Mouse (Mus musculus) embryo, embryonic 10.5 days (tissue): ENCODE results near the gene Pcyt1a.
A peak's percentile ranks its signal among the peaks of the same experiment; 100 is the strongest.

ENCODE experiments used
- DNase-seq: peaks from one replicate; pipeline ENCODE4 v3.0.0-alpha.2; 2015; ENCODE audit warnings: low spot score

The Pcyt1a gene

GRCm38 (mm10) chr16:32430474-32431046 is at the start of gene Pcyt1a:
Gene Pcyt1a, plus strand, starts transcription at chr16:32430921.
- peak; percentile 95 for DNase-seq

DNA sequence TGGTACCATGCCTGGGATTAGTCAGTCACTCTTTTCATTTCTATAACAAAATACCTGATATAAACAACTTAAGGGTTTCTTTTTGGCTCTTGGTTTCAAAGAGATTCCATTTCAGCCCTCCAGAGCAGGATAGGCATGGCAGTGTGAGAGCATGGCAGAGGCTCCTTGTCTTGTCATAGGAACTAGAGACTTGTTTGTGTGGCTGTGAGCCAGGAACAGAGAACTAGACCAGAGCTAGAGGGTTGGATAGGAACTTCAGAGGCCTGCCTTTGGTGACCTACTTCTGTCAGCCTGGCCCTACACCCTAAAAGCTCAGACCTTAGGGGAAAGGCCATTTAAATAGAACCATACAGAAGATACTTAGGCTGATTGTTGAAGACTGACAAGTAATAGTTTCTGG is 47.8 kb upstream of the Pcyt1a start:
- no peak for DNase-seq

DNA sequence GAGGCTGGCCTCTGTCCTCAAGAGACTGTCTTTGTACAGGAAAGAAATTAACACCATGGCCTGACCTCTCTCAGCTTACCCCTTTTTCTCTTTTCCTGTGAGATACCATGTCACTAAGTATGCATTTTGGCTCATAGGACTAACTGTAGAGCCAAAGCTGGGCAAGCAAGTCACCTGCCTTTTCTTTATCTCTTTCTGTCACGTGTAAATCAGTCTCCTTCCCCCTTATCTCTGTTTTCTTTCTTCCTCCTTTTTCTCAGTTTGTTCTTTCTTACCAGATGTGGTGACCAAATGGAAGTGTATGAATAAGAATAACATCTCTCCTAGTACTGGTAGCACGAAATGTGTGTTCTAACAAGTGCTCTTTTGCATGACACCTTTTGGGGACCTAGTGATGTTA is 45.8 kb upstream of the Pcyt1a start:
- DNase-seq, result no peak

GRCm38 (mm10) chr16:32386826-32387225 is 43.9 kb upstream of the Pcyt1a start:
- DNase-seq, result no peak

DNA sequence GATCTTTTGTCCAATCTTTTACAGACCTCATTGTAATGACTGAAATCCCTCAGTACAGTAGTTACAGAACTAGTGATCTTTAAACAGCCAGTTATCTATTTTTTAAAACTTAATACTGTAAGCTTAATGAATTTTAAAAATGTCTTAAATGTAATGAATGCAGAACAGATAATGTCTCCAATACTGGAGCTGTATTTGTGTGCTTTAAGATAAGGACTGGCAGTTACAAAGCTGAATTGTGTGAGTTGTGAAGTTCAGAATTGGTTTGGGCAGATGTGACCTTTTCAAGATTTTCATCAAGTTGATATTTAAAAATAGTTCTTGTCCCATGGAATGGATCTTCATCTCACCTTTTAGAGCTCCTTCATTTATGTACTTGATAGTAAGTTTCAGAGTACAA is 41.7 kb upstream of the Pcyt1a start:
- no peak for DNase-seq

- no peak for DNase-seq
These were observed 40.9 kb upstream of the Pcyt1a start for GRCm38 (mm10) chr16:32389841-32390240.

DNA sequence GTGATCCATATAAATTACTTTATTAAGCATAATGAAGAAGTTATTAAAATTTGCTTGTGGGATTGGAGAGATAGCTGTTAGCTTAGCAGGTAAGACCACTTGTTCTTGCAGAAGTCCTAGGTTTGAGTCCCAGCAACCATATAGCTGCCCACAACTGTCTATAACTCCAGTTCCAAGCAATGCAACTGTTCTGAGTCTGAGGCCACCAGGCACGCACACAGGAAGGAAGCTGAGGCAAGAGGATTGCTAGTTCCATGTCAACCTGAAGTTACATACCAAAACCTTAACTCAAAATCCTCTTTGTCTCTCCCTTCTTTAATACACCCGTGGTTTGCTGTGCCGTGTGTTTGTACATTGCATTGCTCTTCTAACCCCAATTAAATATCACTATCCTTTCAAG is 39.8 kb upstream of the Pcyt1a start:
- no peak for DNase-seq

- no peak for DNase-seq
These were observed 34.8 kb upstream of the Pcyt1a start for GRCm38 (mm10) chr16:32395679-32396540.

GRCm38 (mm10) chr16:32396541-32396835 is 34.2 kb upstream of the Pcyt1a start:
- DNase-seq, result no peak

DNA sequence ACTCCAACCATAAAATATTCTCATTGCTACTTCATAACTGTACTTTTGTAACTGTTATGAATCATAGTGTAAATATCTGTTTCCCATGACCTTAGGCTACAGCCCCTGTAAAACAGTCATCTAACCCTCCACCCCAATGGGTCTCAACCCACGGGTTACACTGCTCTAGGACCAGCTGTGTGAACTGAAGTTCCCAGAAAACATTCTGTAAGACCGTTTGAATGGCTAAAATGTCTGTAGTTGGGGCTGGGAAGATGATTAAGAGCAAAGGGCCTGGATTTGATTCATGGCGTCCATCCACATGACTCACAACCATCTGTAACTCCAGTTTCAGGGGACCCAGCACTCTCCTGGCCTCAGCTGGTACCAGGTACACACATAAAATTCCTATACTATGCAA is 32.5 kb upstream of the Pcyt1a start:
- no peak for DNase-seq

DNA sequence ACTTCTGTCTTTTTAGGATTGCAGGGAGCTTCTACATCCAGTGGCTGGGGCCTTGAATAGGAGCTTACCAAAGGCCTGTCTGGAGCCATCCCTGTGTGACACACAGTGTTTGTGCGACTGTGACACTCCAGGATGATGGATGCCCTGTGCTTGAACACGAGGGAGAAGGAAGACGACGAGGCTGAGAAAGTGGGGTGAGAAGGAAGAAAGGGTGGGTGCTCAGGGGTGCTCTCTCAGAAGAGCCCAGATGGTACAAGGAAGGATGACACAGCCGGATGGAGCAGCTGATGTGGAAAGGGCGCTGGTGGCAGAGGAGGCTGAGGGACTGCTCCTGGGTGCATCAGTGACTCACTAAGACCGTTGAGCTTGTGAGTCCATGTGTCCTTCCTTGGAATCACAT is 30.5 kb upstream of the Pcyt1a start, which contains the start of gene Tm4sf19:
Gene Tm4sf19 (plus strand): TSS at position 240 of the 400 bp plus-strand sequence.
- no peak for DNase-seq

GRCm38 (mm10) chr16:32401335-32401965 is 29.3 kb upstream of the Pcyt1a start:
- DNase-seq, result no peak

- DNase-seq, result no peak
These were observed 27.9 kb upstream of the Pcyt1a start for GRCm38 (mm10) chr16:32402818-32403217.

DNA sequence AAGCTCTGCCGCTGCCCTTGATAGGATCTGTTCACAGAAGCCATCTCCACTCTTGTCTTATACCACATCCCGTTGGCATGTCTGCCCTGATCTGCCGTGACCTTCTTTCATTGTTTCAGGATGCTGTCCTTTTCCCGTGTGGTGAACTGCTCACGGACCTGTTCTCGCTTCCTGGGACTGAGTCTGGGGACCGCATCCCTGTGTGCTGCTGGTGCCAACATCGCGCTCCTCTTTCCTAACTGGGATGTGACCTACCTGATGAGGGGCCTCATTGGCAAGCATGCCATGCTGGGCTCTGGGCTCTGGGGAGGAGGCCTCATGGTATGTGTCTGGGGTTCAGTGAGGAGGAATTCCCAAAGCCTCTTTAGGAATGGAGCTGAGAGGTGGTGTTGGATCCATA is 25.0 kb upstream of the Pcyt1a start:
- DNase-seq, result no peak

DNA sequence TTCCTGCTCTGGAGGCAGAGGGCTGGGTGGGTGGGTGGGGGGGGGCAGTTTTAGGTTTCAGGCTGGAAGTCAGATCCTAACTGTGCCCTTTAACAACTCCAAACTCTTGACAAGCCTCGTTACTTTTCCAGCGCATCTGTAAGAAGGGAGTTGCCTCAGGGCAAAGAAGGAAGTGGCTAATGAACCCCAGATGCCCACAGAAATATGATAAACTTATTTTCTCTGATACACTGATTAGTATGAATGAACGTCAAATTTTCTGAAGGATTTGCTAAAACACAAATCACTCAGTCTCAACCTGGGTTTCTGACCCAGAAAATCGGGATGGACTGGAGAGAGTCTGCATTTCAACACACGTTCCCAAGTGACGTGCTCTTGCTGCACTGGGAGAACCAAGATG is 24.1 kb upstream of the Pcyt1a start:
- no peak for DNase-seq

DNA sequence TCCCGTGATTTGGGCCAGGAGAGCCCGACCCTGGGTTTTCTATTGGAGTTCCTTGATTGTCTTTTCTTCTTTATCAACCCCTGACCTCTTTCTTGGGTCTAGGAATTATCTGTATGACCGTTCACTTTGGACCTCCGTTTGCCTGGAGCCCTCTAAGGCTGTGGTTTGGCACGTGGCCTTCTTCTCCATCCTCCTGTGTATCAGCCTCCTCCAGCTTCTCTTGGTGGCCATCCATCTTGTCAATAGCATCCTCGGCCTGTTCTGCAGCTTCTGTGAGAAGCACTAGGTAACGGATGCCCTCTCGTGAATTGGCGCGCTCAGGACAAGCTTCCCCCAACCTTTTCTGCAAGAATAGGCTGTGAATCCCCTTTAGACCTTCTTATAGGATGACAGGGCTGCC is 23.0 kb upstream of the Pcyt1a start:
- no peak for DNase-seq

DNA sequence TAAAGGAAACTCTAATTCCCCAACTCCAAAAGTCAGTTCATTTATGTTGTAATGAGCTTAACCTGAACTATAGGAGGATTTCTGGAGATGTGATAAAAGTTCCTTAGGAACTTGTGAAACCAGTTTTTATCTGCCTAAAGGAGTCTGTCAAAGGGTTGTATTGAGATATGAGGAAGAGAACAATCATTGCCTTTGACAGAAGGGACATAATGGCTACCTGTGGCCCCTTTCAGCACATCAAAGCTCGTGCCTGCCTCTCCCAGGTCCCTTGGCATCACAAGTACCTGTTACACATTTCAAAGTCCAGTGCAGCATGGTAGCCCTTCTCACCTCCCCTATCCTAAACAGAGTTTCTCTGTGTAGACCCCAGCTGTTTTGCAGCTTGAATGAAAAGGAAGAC is 13.3 kb upstream of the Pcyt1a start:
- no peak for DNase-seq

- peak; percentile 98 for DNase-seq
These were observed 10.9 kb upstream of the Pcyt1a start, which contains the start of gene Tctex1d2 for GRCm38 (mm10) chr16:32419517-32420483. Gene Tctex1d2, plus strand, starts transcription at chr16:32419702.

DNA sequence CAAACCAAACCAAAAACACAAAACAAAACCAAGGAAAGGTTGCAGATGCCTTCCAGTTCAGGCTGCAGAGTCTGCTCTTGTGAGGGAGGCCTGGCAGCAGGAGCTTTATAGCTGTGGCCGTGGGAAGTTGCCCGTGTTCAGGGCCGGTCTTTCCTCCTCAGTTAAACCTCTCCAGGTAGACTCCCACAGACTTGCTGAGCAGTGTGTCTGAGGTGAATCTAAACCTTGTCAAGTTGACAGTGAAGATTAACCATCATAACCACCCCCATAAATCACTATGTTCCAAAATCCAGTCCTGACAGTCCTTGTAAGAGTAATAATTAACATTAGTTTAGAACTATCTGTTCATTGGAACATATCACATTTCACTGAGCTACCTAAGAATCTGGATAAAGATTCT is 3.2 kb upstream of the Pcyt1a start:
- no peak for DNase-seq

GRCm38 (mm10) chr16:32431047-32431591 is 398 bp downstream of the Pcyt1a start:
- DNase-seq, result no peak

GRCm38 (mm10) chr16:32431926-32432325 is 1.2 kb downstream of the Pcyt1a start:
- no peak for DNase-seq

- no peak for DNase-seq
These were observed 2.4 kb downstream of the Pcyt1a start for GRCm38 (mm10) chr16:32433138-32433537.
